Mouse (Mus musculus): ENCODE results near the gene Fbxo41. TPM values are rescaled to one million over a fixed set of nuclear protein-coding genes. Genes with fewer than 3 reads are reported as not detected.

Gene Fbxo41
- polyA plus RNA-seq, 1 experiment from 2014 or later, result 10.4 TPM

DNA sequence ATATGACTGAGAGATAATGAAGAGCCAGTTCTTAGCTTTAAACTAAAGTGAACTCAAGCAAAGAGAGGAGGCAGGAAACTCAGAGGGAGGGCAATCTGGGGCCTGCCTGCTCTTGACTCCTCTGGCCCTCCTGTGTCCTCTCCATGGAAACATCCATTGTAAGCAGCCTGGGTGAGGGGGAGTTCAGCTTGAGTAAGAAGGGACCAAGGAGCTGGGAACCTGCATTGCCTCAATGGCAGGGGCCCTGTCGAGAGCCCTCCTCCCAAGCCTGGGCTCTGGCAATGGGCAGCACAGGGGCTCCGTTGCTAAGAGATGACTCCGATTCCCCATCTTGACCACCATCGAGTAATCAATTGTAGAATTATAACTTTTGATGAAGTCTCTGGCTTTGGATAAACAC lies 14.3 kb downstream of the Fbxo41 start:
- no peak overlapping the region for H3K4me2 ChIP-seq
- no peak overlapping the region for H3K4me3 ChIP-seq
- H3K9me3 ChIP-seq, result no peaks in the 10 kb centered on the region
- peaks cover 34% of the 10 kb centered on the region for H3K27me3 ChIP-seq
- no peak overlapping the region for H3K27ac ChIP-seq (replicated peaks)
- H3K9ac ChIP-seq, result no peak overlapping the region
- no peak for ATAC-seq (ENCODE audit: low FRiP score, low read depth)
- WGBS, result 18% methylated on average over 4 of the region's 4 CpGs
- no peaks in the 10 kb centered on the region for H3K36me3 ChIP-seq
- H3K4me1 ChIP-seq (replicated peaks), result peaks cover 13% of the 10 kb centered on the region

DNA sequence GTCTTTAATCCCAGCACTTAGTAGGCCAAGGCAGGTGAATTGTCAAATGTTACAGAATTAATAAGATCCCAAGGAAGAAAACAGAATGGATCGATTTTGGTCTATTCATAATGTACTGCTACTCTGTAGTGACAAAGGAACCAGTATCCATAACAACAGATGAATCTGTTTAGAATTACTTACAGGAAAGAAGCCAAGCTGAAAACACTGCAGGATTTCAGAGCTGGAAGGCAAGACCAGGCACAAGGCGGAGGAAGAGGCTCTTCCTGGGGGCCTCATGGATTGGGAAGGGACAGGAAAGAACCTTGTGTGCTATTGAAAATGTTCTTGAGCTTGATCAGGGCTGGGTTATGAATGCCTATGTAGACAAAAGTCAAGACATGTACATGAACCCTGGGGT lies 17.1 kb downstream of the Fbxo41 start:
- Histone ChIP-seq H3K9ac (no peak overlapping the region), H3K36me3 (no peaks in the 10 kb centered on the region), H3K9me3 (no peaks in the 10 kb centered on the region), H3K4me3 (no peak overlapping the region), H3K27me3 (peaks cover 38% of the 10 kb centered on the region), H3K4me1 (replicated peaks) (peaks cover 13% of the 10 kb centered on the region), H3K27ac (replicated peaks) (no peak overlapping the region), H3K4me2 (no peak overlapping the region)
- 64% methylated on average over 2 of the region's 2 CpGs for WGBS
- ATAC-seq (ENCODE audit: low FRiP score, low read depth), result no peak

DNA sequence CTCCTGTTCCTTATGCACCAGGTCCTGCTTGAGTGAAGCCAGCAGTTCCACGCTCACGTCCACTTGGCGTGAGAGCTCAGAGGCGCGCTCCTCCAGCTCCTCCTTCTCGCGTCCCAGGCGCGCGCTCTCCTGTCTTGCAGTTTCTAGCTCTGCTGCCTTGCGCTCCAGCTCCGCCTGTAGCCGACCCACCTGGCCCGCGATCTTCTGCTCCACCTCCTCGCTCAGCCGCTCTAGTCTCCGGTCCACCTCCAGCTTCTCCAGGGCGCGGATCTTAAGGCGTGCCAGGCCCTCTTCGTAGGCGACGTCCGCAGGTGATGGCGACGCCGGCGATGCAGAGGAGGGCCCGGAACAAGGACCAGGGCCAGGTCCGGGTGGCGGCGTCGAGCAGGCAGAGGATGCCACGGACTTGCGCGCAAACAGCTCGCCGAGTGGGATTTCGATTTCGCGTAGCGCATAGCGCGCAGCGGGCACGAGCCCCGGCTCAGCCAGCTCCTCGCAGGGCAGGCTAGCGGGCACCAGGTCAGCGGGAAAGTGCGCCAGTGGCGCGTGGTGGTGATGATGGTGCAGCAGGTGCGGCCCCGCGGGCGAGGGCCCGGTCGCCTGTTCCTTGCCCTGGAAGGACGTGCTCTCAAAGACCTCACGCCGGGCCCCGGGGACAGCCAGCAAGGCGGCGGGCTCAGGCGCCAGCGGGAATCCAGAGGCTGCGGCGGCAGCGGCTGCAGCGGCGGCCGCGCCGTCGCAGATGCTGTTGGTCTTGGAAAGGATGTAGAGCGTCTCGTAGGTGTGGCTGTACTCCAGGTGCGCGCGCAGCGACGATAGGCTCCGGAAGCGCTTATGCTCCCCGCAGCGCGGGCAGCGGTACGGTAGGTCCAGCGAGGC lies 18.7 kb downstream of the Fbxo41 start:
- Histone ChIP-seq H3K27ac (replicated peaks) (no peak overlapping the region), H3K27me3 (peaks cover 38% of the 10 kb centered on the region), H3K4me1 (replicated peaks) (peaks cover 13% of the 10 kb centered on the region), H3K36me3 (no peaks in the 10 kb centered on the region), H3K9ac (no peak overlapping the region), H3K9me3 (no peaks in the 10 kb centered on the region), H3K4me2 (peak overlapping the region; percentile 57), H3K4me3 (peak overlapping the region; percentile 34)
- 5% methylated on average over 92 of the region's 92 CpGs for WGBS
- no peak for ATAC-seq (ENCODE audit: low FRiP score, low read depth)

DNA sequence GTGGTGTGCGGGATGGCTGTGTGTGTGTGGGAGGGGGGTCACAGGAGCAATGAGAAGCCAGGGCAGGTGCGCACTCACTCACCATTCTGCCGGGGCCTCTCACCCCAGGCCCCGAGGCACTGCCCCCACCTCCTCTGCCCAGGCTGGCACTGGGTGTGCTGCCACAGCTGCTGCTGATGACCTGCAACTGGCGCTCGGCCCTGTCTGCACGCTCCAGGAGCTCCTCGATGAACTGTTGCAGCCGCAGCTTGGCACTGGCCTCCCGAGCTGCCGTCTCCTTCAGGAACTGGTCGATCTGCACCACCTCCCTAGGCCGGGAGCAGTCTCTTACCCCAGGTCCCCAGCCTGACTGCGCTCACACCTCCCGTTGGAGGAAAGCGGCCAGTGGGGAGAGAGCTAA lies 22.1 kb downstream of the Fbxo41 start:
- Histone ChIP-seq H3K36me3 (0 out of 2 replicates have a peak, but pooled peaks cover 6% of the 10 kb centered on the region), H3K4me2 (no peak overlapping the region), H3K4me3 (no peak overlapping the region), H3K27me3 (peaks cover 24% of the 10 kb centered on the region), H3K9me3 (no peaks in the 10 kb centered on the region), H3K4me1 (replicated peaks) (peaks cover 13% of the 10 kb centered on the region), H3K9ac (no peak overlapping the region), H3K27ac (replicated peaks) (no peak overlapping the region)
- 60% methylated on average over 16 of the region's 16 CpGs for WGBS
- peak; percentile 31 for ATAC-seq (ENCODE audit: low FRiP score, low read depth)

DNA sequence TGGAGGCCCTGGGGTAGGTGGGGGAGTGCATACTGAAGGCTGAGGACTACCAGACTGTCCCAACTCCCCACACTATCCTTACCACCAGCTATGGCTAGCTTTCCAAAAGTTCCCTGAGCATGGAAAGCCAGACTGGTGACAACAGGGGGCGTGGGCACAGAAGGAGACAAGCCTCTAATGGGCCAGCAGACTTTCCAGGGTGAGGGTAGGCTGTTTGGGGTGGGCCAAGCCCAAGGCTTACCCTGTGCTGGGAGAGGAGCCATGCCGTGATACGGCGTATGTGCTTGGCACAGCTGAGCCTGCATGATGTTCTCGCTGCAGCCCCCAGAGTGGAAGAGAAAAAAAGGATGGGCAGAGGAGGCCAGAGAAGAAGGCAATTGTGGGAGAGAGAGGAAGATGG lies 22.8 kb downstream of the Fbxo41 start:
- H3K9ac ChIP-seq, result no peak overlapping the region
- no peak for ATAC-seq (ENCODE audit: low FRiP score, low read depth)
- H3K4me1 ChIP-seq (replicated peaks), result peaks cover 13% of the 10 kb centered on the region
- no peaks in the 10 kb centered on the region for H3K9me3 ChIP-seq
- peaks cover 17% of the 10 kb centered on the region for H3K27me3 ChIP-seq
- H3K4me3 ChIP-seq, result no peak overlapping the region
- 0 out of 2 replicates have a peak, but pooled peaks cover 6% of the 10 kb centered on the region for H3K36me3 ChIP-seq
- no peak overlapping the region for H3K4me2 ChIP-seq
- 75% methylated on average over 5 of the region's 5 CpGs for WGBS
- H3K27ac ChIP-seq (replicated peaks), result no peak overlapping the region

DNA sequence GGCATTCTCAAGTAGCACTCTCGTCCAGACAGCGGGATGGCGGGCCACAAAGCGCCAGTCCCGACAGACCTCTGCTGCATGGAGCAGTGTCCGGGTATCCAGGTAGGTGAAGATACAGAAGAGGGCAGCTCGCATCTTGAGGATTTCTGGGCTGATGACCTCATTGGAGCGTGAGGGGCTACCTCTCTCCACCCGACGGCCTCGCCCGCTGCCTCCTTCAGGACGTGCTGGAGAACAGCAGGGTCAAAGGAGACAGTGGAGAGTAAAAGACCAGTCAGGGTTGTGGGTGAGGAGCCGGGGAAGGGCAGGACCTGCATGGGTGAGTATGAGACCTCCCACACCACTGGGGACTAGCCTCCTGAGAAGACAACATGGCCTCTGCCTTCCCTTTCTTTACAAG lies 24.4 kb downstream of the Fbxo41 start:
- H3K9me3 ChIP-seq, result no peaks in the 10 kb centered on the region
- no peak for ATAC-seq (ENCODE audit: low FRiP score, low read depth)

DNA sequence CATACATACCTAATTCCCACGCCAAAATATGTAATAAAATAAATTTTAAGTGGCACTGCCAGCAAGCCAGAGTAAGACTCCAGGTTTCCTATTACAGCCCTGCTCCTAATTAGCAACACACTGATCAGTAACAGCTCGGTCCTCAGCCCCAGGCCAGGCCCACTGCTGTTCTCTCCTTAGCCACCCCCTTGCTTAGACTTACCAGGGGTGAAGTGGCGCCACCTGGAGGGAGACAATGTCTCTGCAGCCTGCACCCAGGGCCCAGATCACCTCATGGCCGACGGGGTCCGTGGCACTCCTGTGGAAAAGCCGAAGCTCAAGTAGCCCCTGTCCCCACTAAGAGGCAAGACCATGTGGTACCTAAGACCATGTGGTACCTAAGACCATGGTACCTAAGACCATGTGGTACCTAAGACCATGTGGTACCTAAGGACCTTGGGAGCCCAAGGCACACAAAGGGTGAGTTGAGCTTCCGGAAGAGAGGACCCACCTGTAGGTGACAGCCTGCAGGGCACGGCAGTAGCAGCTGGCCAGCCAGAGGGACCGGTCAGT lies 25.4 kb downstream of the Fbxo41 start:
- Histone ChIP-seq H3K36me3 (peaks cover 16% of the 10 kb centered on the region; the same call in 1 of the 2 replicates), H3K4me1 (replicated peaks) (no peaks in the 10 kb centered on the region; the same call in 1 of the 2 replicates), H3K27me3 (no peaks in the 10 kb centered on the region), H3K9me3 (no peaks in the 10 kb centered on the region), H3K4me2 (no peak overlapping the region), H3K27ac (replicated peaks) (no peak overlapping the region), H3K9ac (no peak overlapping the region), H3K4me3 (no peak overlapping the region)
- ATAC-seq (ENCODE audit: low FRiP score, low read depth), result no peak
- 41% methylated on average over 10 of the region's 10 CpGs for WGBS

More for the DNA sequence above, 24.4 kb downstream of the Fbxo41 start:
- Histone ChIP-seq H3K4me1 (replicated peaks) (no peaks in the 10 kb centered on the region; the same call in 1 of the 2 replicates), H3K9ac (no peak overlapping the region), H3K27me3 (peaks cover 3% of the 10 kb centered on the region; the same call in 1 of the 2 replicates), H3K36me3 (peaks cover 13% of the 10 kb centered on the region; the same call in 1 of the 2 replicates), H3K27ac (replicated peaks) (no peak overlapping the region), H3K4me3 (no peak overlapping the region), H3K4me2 (no peak overlapping the region)
- WGBS, result 56% methylated on average over 14 of the region's 14 CpGs

DNA sequence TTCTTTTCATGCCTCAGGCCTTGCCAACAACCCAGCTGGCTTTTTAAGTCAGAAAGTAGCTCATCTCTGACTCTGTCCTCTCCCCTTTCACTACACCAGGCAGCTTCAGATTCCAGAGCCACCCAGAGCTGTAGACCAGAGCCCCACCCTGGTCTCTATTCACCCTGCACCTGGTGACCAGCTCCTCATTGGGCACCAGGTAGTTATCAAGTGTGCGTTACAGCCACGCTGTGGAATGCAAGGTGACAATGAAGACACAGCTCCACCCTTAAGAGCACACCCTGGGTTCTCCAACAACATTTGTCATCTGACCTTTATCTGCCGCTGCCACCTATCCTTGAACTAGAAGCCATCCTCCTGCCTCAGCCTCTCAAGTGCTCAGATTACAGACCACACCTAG lies 27.2 kb downstream of the Fbxo41 start:
- ATAC-seq (ENCODE audit: low FRiP score, low read depth), result no peak
- peaks cover 16% of the 10 kb centered on the region; the same call in 1 of the 2 replicates for H3K36me3 ChIP-seq
- H3K9ac ChIP-seq, result no peak overlapping the region
- H3K4me3 ChIP-seq, result no peak overlapping the region
- H3K27me3 ChIP-seq, result no peaks in the 10 kb centered on the region
- no peak overlapping the region for H3K27ac ChIP-seq (replicated peaks)
- H3K4me1 ChIP-seq (replicated peaks), result no peaks in the 10 kb centered on the region; the same call in 1 of the 2 replicates
- no peaks in the 10 kb centered on the region for H3K9me3 ChIP-seq
- no peak overlapping the region for H3K4me2 ChIP-seq
- WGBS, result 91% methylated on average over 3 of the region's 3 CpGs

DNA sequence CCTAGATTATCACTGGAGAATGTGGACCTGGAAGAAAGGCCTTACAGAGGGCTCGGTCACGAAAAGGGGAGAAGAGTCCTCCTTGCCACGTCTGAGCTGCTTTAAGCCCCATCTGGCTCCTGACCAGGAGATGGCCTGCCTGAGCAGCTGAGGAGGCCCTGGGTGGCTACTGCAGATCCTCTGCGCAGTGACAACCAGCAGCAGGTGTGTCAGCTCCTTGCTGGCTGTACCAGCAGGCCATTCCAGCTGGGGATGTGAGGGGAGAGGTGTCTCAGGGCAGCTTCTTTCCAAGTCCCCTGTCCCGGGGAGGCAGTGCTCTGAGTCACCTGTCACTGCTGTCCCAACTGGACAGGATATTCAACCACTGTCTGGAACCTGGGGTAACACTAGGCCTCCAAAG lies 30.3 kb downstream of the Fbxo41 start:
- Histone ChIP-seq H3K4me2 (no peak overlapping the region), H3K9me3 (no peaks in the 10 kb centered on the region), H3K4me1 (replicated peaks) (no peaks in the 10 kb centered on the region), H3K36me3 (peaks cover 29% of the 10 kb centered on the region), H3K9ac (no peak overlapping the region), H3K27ac (replicated peaks) (no peak overlapping the region), H3K4me3 (no peak overlapping the region), H3K27me3 (no peaks in the 10 kb centered on the region)
- WGBS, result 55% methylated on average over 5 of the region's 5 CpGs
- ATAC-seq (ENCODE audit: low FRiP score, low read depth), result no peak

DNA sequence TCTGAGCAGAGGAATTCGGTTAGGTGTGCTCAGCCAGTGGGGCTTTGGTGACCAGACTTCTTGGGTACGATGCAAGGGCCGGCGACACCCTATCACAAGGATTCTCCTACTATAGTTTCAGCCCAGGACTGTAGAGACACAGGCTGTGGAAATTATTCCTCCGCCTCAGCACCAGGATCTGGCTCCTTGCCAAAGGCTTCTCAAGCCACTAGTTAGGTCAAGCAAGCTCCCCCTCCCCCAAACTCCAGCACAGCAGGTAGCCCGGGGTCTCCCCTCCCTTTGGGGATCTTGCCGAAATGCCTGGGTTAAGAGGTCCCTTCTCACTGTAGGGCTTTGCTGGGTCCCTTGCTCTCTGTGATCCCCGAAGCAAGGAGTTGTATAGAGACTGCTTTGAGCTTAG lies 30.8 kb downstream of the Fbxo41 start:
- Histone ChIP-seq H3K4me2 (no peak overlapping the region), H3K4me1 (replicated peaks) (no peaks in the 10 kb centered on the region), H3K9me3 (no peaks in the 10 kb centered on the region), H3K27me3 (no peaks in the 10 kb centered on the region), H3K36me3 (peaks cover 35% of the 10 kb centered on the region), H3K4me3 (no peak overlapping the region), H3K9ac (no peak overlapping the region), H3K27ac (replicated peaks) (no peak overlapping the region)
- WGBS, result 58% methylated on average over 8 of the region's 8 CpGs
- ATAC-seq (ENCODE audit: low FRiP score, low read depth), result no peak

DNA sequence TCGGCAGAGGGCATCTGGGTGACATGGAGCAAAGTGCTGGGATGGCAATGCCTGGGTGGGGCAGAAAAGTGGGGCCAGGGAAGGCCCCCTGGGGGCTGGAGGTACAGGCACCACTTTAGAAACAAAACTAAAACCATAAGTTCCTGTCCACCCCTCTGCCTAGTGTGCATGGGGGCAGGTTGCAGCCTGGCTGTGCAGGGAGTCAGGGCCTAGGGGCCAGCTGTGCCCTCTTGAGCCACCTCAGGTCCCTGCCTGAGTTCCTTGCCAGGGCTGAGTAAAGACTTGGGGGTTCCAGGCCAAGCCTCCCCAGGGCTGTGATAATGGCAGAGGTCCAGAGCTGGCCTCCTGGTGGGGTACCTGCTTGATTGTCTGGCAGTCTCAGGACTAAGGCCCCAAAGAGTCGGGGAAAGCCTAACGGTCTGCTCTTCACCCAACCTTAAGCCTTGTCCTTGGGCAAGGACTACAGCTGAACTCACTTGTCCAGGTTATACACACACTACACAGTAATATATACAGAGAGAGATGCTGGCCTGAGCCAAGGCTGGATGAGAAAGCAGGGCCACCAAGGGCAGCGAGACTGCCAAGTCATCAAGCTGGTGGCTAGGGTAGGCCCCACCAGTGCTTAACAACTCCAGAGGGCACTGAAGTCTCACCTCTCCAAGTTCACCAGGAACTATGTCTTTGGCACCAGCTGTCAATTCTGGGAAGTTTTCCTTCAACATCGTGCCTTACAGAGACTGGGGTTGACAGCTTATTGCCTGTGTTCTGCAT lies 32.9 kb downstream of the Fbxo41 start:
- Histone ChIP-seq H3K27me3 (no peaks in the 10 kb centered on the region), H3K36me3 (peaks cover 55% of the 10 kb centered on the region), H3K9me3 (no peaks in the 10 kb centered on the region), H3K27ac (replicated peaks) (no peak overlapping the region), H3K4me1 (replicated peaks) (no peaks in the 10 kb centered on the region), H3K4me3 (no peak overlapping the region), H3K9ac (no peak overlapping the region), H3K4me2 (no peak overlapping the region)
- no peak for ATAC-seq (ENCODE audit: low FRiP score, low read depth)
- WGBS, result 78% methylated on average over 5 of the region's 5 CpGs

DNA sequence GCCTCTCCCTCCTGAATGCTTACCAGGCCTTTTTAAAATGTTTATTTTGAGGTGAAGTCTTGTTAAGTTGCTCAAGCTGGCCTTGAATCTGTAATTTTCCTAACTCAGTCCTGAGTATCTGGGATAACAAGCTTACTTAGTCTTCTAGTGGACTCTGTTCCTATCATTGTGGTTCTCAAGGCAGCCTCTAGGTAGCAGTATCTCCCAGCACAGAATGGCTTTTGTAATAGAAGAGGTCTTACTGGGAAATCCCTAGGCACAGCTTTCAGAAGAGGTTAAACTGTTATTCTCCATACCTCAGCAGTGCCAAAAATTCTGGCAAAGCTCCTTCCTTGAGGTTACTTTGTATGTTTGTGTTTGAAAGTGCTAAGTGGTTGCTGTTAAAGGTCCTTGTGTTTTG lies 37.4 kb downstream of the Fbxo41 start:
- no peaks in the 10 kb centered on the region for H3K9me3 ChIP-seq
- no peak overlapping the region for H3K4me3 ChIP-seq
- ATAC-seq (ENCODE audit: low FRiP score, low read depth), result no peak
- H3K4me1 ChIP-seq (replicated peaks), result no peaks in the 10 kb centered on the region
- no peak overlapping the region for H3K9ac ChIP-seq
- H3K27me3 ChIP-seq, result no peaks in the 10 kb centered on the region
- no peak overlapping the region for H3K27ac ChIP-seq (replicated peaks)
- no peak overlapping the region for H3K4me2 ChIP-seq
- H3K36me3 ChIP-seq, result peaks cover 89% of the 10 kb centered on the region
